Mouse (Mus musculus) MEL (cell line): ENCODE measurements at regions not wholly inside any gene's neighbourhood (a gene's known extent, or its start where the extent isn't known, plus 50 kb on each side); places are given as distances from the start of the nearest gene placed in this dataset.

Source experiments
- DNase-seq: peaks from one replicate; pipeline ENCODE4 v3.0.0; 2011; ENCODE audit warnings: low read depth, low spot score
- H3K27ac ChIP-seq: 2 replicates; pipeline ENCODE4 v1.5.1; 2012; ENCODE audit warnings: low read depth, mild to moderate bottlenecking, control low read depth, low read length, moderate library complexity; ENCODE audit not compliant: control insufficient read depth
- H3K27me3 ChIP-seq, 2 experiments: fragments of 150-350 bp in 1 of 2; sonication (generic) in 1 of 2; 2 replicates each; pipeline ENCODE4 v1.6.1; 2012; ENCODE audit warnings: low read length in 2 of 2, mild to moderate bottlenecking in 2 of 2, improper control_type of control experiment in 1 of 2, moderate library complexity in 1 of 2; ENCODE audit not compliant: insufficient read depth in 2 of 2, control insufficient read depth in 1 of 2
- H3K36me3 ChIP-seq, 2 experiments: 2 replicates each; pipeline ENCODE4 v1.6.1; 2012 to 2014; ENCODE audit warnings: low read length in 2 of 2, improper control_type of control experiment in 1 of 2, inconsistent platforms in 1 of 2, mild to moderate bottlenecking in 1 of 2; ENCODE audit not compliant: insufficient read depth in 2 of 2, control insufficient read depth in 1 of 2
- H3K4me1 ChIP-seq, 2 experiments: fragments of 150-350 bp in 1 of 2; sonication (generic) in 1 of 2; 2 replicates each; pipeline ENCODE4 v1.6.1; 2012; ENCODE audit warnings: low read length in 2 of 2, improper control_type of control experiment in 1 of 2, mild to moderate bottlenecking in 1 of 2; ENCODE audit not compliant: insufficient read depth in 2 of 2, control insufficient read depth in 1 of 2
- H3K4me3 ChIP-seq, 2 experiments: fragments of 150-350 bp in 1 of 2; sonication (generic) in 1 of 2; 2 replicates each; pipeline ENCODE4 v1.5.1; 2012; ENCODE audit warnings: low read depth in 2 of 2, low read length in 2 of 2, mild to moderate bottlenecking in 2 of 2, moderate library complexity in 2 of 2, control low read depth in 1 of 2, improper control_type of control experiment in 1 of 2; ENCODE audit not compliant: control insufficient read depth in 1 of 2, insufficient read depth in 1 of 2
- H3K79me2 ChIP-seq: 2 replicates; pipeline ENCODE4 v1.6.1; 2012; ENCODE audit warnings: mild to moderate bottlenecking, low read length, moderate library complexity; ENCODE audit not compliant: control insufficient read depth, poor library complexity, insufficient read depth
- H3K9ac ChIP-seq: 2 replicates; pipeline ENCODE4 v1.6.1; 2012; ENCODE audit warnings: low read depth, mild to moderate bottlenecking, control low read depth, low read length, moderate library complexity; ENCODE audit not compliant: control insufficient read depth, poor library complexity, severe bottlenecking
- H3K9me3 ChIP-seq: fragments of 150-350 bp; sonication (generic); replicated peaks from 2 replicates; pipeline ENCODE4 v1.6.1; 2012; ENCODE audit warnings: mild to moderate bottlenecking, low read length, improper control_type of control experiment, moderate library complexity; ENCODE audit not compliant: insufficient read depth
- CHD1 ChIP-seq: IDR thresholded peaks from 2 replicates; pipeline ENCODE4 v1.6.1; 2012; ENCODE audit warnings: low read depth, mild to moderate bottlenecking, inconsistent platforms, low read length, improper control_type of control experiment
- CHD2 ChIP-seq: IDR thresholded peaks from 2 replicates; pipeline ENCODE4 v1.6.1; 2011; ENCODE audit warnings: low read length, improper control_type of control experiment
- CTCF ChIP-seq, 3 experiments: IDR thresholded peaks in 2 of 3; conservative IDR thresholded peaks in 1 of 3; 2 replicates each; pipeline ENCODE4 v1.5.1; 2011 to 2012; ENCODE audit warnings: low read length in 3 of 3, low read depth in 2 of 3, mild to moderate bottlenecking in 2 of 3, improper control_type of control experiment in 1 of 3, inconsistent platforms in 1 of 3, mixed read lengths in 1 of 3, moderate library complexity in 1 of 3; ENCODE audit not compliant: control insufficient read depth in 1 of 3, insufficient read depth in 1 of 3, poor library complexity in 1 of 3, severe bottlenecking in 1 of 3
- ELF1 ChIP-seq: IDR thresholded peaks from 2 replicates; pipeline ENCODE4 v1.6.1; 2014; ENCODE audit warnings: low read depth, mild to moderate bottlenecking, inconsistent platforms, low read length, improper control_type of control experiment, moderate library complexity
- ETS1 ChIP-seq: IDR thresholded peaks from 2 replicates; pipeline ENCODE4 v1.6.1; 2012; ENCODE audit warnings: low read depth, mild to moderate bottlenecking, inconsistent platforms, low read length, improper control_type of control experiment, moderate library complexity
- GABPA ChIP-seq: IDR thresholded peaks from 2 replicates; pipeline ENCODE4 v1.6.1; 2012; ENCODE audit warnings: low read depth, mild to moderate bottlenecking, inconsistent platforms, low read length, improper control_type of control experiment, moderate library complexity
- KAT2A ChIP-seq: conservative IDR thresholded peaks from 2 replicates; pipeline ENCODE4 v1.6.1; 2012; ENCODE audit warnings: low read depth, low read length, improper control_type of control experiment, inconsistent platforms
- MAZ ChIP-seq: IDR thresholded peaks from 2 replicates; pipeline ENCODE4 v1.6.1; 2012; ENCODE audit warnings: low read depth, mild to moderate bottlenecking, inconsistent platforms, low read length, improper control_type of control experiment
- MEF2A ChIP-seq: IDR thresholded peaks from 2 replicates; pipeline ENCODE4 v1.6.1; 2014; ENCODE audit warnings: low read depth, mild to moderate bottlenecking, inconsistent platforms, low read length, improper control_type of control experiment; ENCODE audit not compliant: poor library complexity, insufficient replicate concordance, severe bottlenecking; ENCODE audit errors: extremely low read depth
- MYB ChIP-seq: IDR thresholded peaks from 2 replicates; pipeline ENCODE4 v1.6.1; 2011; ENCODE audit warnings: mild to moderate bottlenecking, low read depth, low read length, improper control_type of control experiment
- NRF1 ChIP-seq: IDR thresholded peaks from 2 replicates; pipeline ENCODE4 v1.6.1; 2014; ENCODE audit warnings: low read depth, mild to moderate bottlenecking, inconsistent platforms, low read length, improper control_type of control experiment, moderate library complexity; ENCODE audit not compliant: poor library complexity, insufficient read depth, severe bottlenecking
- POLR2A ChIP-seq, 2 experiments: IDR thresholded peaks; 2 replicates each; pipeline ENCODE4 v1.6.1; 2011 to 2012; ENCODE audit warnings: low read length in 2 of 2, mild to moderate bottlenecking in 2 of 2, control low read depth in 1 of 2, improper control_type of control experiment in 1 of 2, low read depth in 1 of 2, moderate library complexity in 1 of 2; ENCODE audit not compliant: control insufficient read depth in 1 of 2, insufficient read depth in 1 of 2, poor library complexity in 1 of 2
- POLR2AphosphoS2 ChIP-seq: IDR thresholded peaks from 2 replicates; pipeline ENCODE4 v1.6.1; 2011; ENCODE audit warnings: low read length, improper control_type of control experiment
- RAD21 ChIP-seq: IDR thresholded peaks from 2 replicates; pipeline ENCODE4 v1.6.1; 2011; ENCODE audit warnings: mild to moderate bottlenecking, low read depth, low read length, improper control_type of control experiment
- TBP ChIP-seq: IDR thresholded peaks from 2 replicates; pipeline ENCODE4 v1.8.0; 2011; ENCODE audit warnings: low read depth, low read length, improper control_type of control experiment
- TCF12 ChIP-seq: IDR thresholded peaks from 2 replicates; pipeline ENCODE4 v1.6.1; 2014; ENCODE audit warnings: low read depth, mild to moderate bottlenecking, inconsistent platforms, low read length, improper control_type of control experiment, moderate library complexity
- USF1 ChIP-seq: IDR thresholded peaks from 2 replicates; pipeline ENCODE4 v1.6.1; 2014; ENCODE audit warnings: low read depth, mild to moderate bottlenecking, inconsistent platforms, low read length, improper control_type of control experiment, moderate library complexity
- ZC3H11A ChIP-seq: IDR thresholded peaks from 2 replicates; pipeline ENCODE4 v1.6.1; 2012; ENCODE audit warnings: low read depth, mild to moderate bottlenecking, inconsistent platforms, low read length, improper control_type of control experiment

DNA sequence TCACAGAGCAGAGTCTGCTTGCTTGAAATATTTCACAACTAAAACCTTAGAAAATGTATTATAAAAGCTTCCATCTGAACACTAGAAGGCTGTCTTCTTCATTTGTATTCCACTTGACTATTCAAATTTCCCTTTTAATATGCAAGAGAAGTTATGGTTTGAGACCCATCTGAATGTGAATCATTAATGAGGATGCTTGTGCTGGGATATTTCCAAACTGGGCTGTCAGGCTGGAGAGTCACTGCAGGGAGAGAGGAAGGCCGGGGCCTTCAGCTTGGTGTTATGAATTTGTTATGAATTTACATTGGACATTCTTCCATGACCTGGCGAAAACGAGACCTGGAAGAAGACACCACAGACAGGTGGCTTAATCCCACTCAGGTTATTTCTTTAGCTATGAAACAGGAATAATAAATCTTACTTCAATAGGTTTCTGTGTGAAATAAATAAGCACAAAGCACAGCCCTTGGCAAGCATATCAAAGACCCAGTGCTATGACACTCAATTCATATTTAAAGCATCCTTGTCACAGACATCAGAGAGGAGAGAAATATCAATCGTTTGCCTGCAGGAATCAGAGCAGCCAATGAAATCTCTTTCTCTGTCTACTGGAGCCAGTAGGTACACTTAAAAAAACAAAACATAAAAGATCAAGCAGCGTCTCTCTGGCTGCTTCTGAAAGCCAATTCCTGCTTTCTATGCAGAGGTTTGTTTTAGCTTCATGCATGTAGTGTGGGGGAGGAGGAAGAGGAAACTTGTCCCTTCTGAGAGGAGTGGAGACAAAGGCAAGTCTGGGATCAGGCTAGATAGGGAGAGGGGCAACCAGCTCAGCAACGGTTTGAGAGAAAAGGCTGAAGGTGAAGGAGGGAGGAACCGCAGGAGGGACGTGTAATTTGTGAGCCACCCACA is 114.2 kb downstream of the Otor start:
- Histone ChIP-seq H3K36me3 (no peaks in the 10 kb centered on the region), H3K27ac (no peak overlapping the region)
- no peak for TF ChIP-seq CTCF (IDR thresholded peaks at IDR 0.05 in 2 of 3, conservative IDR thresholded peaks at IDR 0.05 in 1 of 3; ENCODE audit: control insufficient read depth in 1 of 3, insufficient read depth in 1 of 3, low read depth in 2 of 3, low read length in 3 of 3, poor library complexity in 1 of 3, severe bottlenecking in 1 of 3)
- no peak for TF ChIP-seq RAD21
- no peak for TF ChIP-seq TCF12
- TF ChIP-seq MYB: no peak
- TF ChIP-seq TBP: no peak
- no peak for TF ChIP-seq ELF1
- TF ChIP-seq KAT2A: no peak
- TF ChIP-seq ZC3H11A: no peak
- TF ChIP-seq CHD2: no peak
- TF ChIP-seq MEF2A: no peak
- TF ChIP-seq, all 39 proteins: peak for 0
- no peak overlapping the region for H3K9ac ChIP-seq
- H3K79me2 ChIP-seq: no peaks in the 10 kb centered on the region
- no peaks in the 10 kb centered on the region for H3K9me3 ChIP-seq
- no peaks in the 10 kb centered on the region for H3K4me1 ChIP-seq
- no peaks in the 10 kb centered on the region for H3K27me3 ChIP-seq
- DNase-seq: no peak
- H3K4me3 ChIP-seq: no peak overlapping the region

DNA sequence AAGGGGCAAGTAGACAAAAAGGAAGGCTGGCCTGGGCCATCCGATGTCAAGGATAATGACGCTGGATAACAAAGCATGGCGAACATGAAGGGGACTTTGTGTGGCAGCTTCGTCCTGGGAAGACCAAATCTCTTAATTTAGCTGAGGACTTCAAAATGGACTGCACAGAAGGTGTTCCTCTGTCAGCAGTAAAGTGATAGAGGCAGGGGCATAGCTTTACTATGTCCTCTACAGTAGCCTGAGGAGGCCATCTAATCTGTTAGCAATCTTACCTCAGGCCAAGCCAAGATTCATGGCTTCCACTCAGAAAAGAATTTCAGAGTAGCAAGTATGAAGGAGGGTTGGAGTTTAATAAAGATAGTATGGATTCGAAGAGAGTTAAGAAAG is 114.9 kb downstream of the Otor start:
- TF ChIP-seq GABPA (no peak), RAD21 (no peak), POLR2A (IDR thresholded peaks at IDR 0.05; ENCODE audit: control insufficient read depth in 1 of 2, insufficient read depth in 1 of 2, low read depth in 1 of 2, low read length in 2 of 2, poor library complexity in 1 of 2) (no peak), ETS1 (no peak), CHD1 (no peak), MAZ (no peak), POLR2AphosphoS2 (no peak), TCF12 (no peak), NRF1 (no peak), USF1 (no peak)
- Histone ChIP-seq H3K4me1 (no peaks in the 10 kb centered on the region), H3K27me3 (no peaks in the 10 kb centered on the region)

More for the DNA sequence above, 114.9 kb downstream of the Otor start:
- no peak for DNase-seq
- Histone ChIP-seq H3K9me3 (no peaks in the 10 kb centered on the region), H3K79me2 (no peaks in the 10 kb centered on the region), H3K9ac (no peak overlapping the region), H3K36me3 (no peaks in the 10 kb centered on the region), H3K27ac (no peak overlapping the region), H3K4me3 (no peak overlapping the region)
